Mouse (Mus musculus): Measurements from ENCODE around the gene Fndc11. TPM values are rescaled to one million over a fixed set of nuclear protein-coding genes. Genes with fewer than 3 reads are reported as not detected.

Gene Fndc11
- polyA plus RNA-seq (2014; fragmentation: Illumina TruSeq; extraction: RNeasy Lipid Tissue Mini Kit (QIAGEN cat#74804); ENCODE audit: low read depth, low replicate concordance): 3.9 TPM

GRCm38 (mm10) chr2:181219538-181220216 is at the start of gene Fndc11:
Fndc11 (plus strand) TSS chr2:181220013.

GRCm38 (mm10) chr2:181187121-181188000 is 32.5 kb upstream of the Fndc11 start, which contains the start of gene Ppdpf:
Ppdpf (plus strand) TSS chr2:181187247.

GRCm38 (mm10) chr2:181202422-181202821 is 17.4 kb upstream of the Fndc11 start, which contains the start of gene Ptk6:
Ptk6 (minus strand) TSS chr2:181202789.

GRCm38 (mm10) chr2:181213021-181213445 is 6.8 kb upstream of the Fndc11 start, which contains the start of gene Srms:
Srms (minus strand) TSS chr2:181213185.

GRCm38 (mm10) chr2:181241602-181242313 is 21.9 kb downstream of the Fndc11 start, which contains the start of gene Helz2:
Helz2 (minus strand) TSS chr2:181242027.

Other genes with a start within 250 kb of the Fndc11 start
- gene Col20a1, start 233.5 kb upstream of the Fndc11 start, polyA plus RNA-seq (2014; fragmentation: Illumina TruSeq; extraction: RNeasy Lipid Tissue Mini Kit (QIAGEN cat#74804); ENCODE audit: low read depth, low replicate concordance): 3.1 TPM
- gene Chrna4, start 176.5 kb upstream of the Fndc11 start, polyA plus RNA-seq (2014; fragmentation: Illumina TruSeq; extraction: RNeasy Lipid Tissue Mini Kit (QIAGEN cat#74804); ENCODE audit: low read depth, low replicate concordance): not detected
- 0.16 TPM for gene Kcnq2, start 84.7 kb upstream of the Fndc11 start, polyA plus RNA-seq (2014; fragmentation: Illumina TruSeq; extraction: RNeasy Lipid Tissue Mini Kit (QIAGEN cat#74804); ENCODE audit: low read depth, low replicate concordance)
- gene Eef1a2, start 63.0 kb upstream of the Fndc11 start, polyA plus RNA-seq (2014; fragmentation: Illumina TruSeq; extraction: RNeasy Lipid Tissue Mini Kit (QIAGEN cat#74804); ENCODE audit: low read depth, low replicate concordance): not detected
- gene Ppdpf, start 32.8 kb upstream of the Fndc11 start, polyA plus RNA-seq (2014; fragmentation: Illumina TruSeq; extraction: RNeasy Lipid Tissue Mini Kit (QIAGEN cat#74804); ENCODE audit: low read depth, low replicate concordance): 69.1 TPM
- gene Ptk6, start 17.2 kb upstream of the Fndc11 start, polyA plus RNA-seq (2014; fragmentation: Illumina TruSeq; extraction: RNeasy Lipid Tissue Mini Kit (QIAGEN cat#74804); ENCODE audit: low read depth, low replicate concordance): not detected
- gene Srms, start 6.8 kb upstream of the Fndc11 start, polyA plus RNA-seq (2014; fragmentation: Illumina TruSeq; extraction: RNeasy Lipid Tissue Mini Kit (QIAGEN cat#74804); ENCODE audit: low read depth, low replicate concordance): 0.67 TPM
- gene Helz2, start 22.0 kb downstream of the Fndc11 start, polyA plus RNA-seq (2014; fragmentation: Illumina TruSeq; extraction: RNeasy Lipid Tissue Mini Kit (QIAGEN cat#74804); ENCODE audit: low read depth, low replicate concordance): 6.7 TPM
- 11.4 TPM for gene Gmeb2, start 68.0 kb downstream of the Fndc11 start, polyA plus RNA-seq (2014; fragmentation: Illumina TruSeq; extraction: RNeasy Lipid Tissue Mini Kit (QIAGEN cat#74804); ENCODE audit: low read depth, low replicate concordance)
- not detected for gene Stmn3, start 94.5 kb downstream of the Fndc11 start, polyA plus RNA-seq (2014; fragmentation: Illumina TruSeq; extraction: RNeasy Lipid Tissue Mini Kit (QIAGEN cat#74804); ENCODE audit: low read depth, low replicate concordance)
- 31.5 TPM for gene Rtel1, start 99.7 kb downstream of the Fndc11 start, polyA plus RNA-seq (2014; fragmentation: Illumina TruSeq; extraction: RNeasy Lipid Tissue Mini Kit (QIAGEN cat#74804); ENCODE audit: low read depth, low replicate concordance)
- 31.6 TPM for gene Zgpat, start 144.9 kb downstream of the Fndc11 start, polyA plus RNA-seq (2014; fragmentation: Illumina TruSeq; extraction: RNeasy Lipid Tissue Mini Kit (QIAGEN cat#74804); ENCODE audit: low read depth, low replicate concordance)
- gene Arfrp1, start 145.4 kb downstream of the Fndc11 start, polyA plus RNA-seq (2014; fragmentation: Illumina TruSeq; extraction: RNeasy Lipid Tissue Mini Kit (QIAGEN cat#74804); ENCODE audit: low read depth, low replicate concordance): 46.8 TPM
- 22.9 TPM for gene Lime1, start 160.1 kb downstream of the Fndc11 start, polyA plus RNA-seq (2014; fragmentation: Illumina TruSeq; extraction: RNeasy Lipid Tissue Mini Kit (QIAGEN cat#74804); ENCODE audit: low read depth, low replicate concordance)
- 6.7 TPM for gene Zbtb46, start 239.4 kb downstream of the Fndc11 start, polyA plus RNA-seq (2014; fragmentation: Illumina TruSeq; extraction: RNeasy Lipid Tissue Mini Kit (QIAGEN cat#74804); ENCODE audit: low read depth, low replicate concordance)